Mouse (Mus musculus): ENCODE results near the gene Mxd1. TPM values are rescaled to one million over a fixed set of nuclear protein-coding genes. Genes with fewer than 3 reads are reported as not detected.

Gene Mxd1
- total RNA-seq, 1 experiment from 2014 or later: 23.6 TPM

- peak; percentile 47 for ATAC-seq (replicated peaks; ENCODE audit: low read depth, poor library complexity, severe bottlenecking)
Observed at GRCm38 (mm10) chr6:86654270-86654916, 14.6 kb downstream of the Mxd1 start.

GRCm38 (mm10) chr6:86653026-86653425, 15.9 kb downstream of the Mxd1 start:
- ATAC-seq (replicated peaks; ENCODE audit: low read depth, poor library complexity, severe bottlenecking): no peak

GRCm38 (mm10) chr6:86646143-86646542, 22.8 kb downstream of the Mxd1 start:
- no peak for ATAC-seq (replicated peaks; ENCODE audit: low read depth, poor library complexity, severe bottlenecking)

GRCm38 (mm10) chr6:86645551-86645950, 23.4 kb downstream of the Mxd1 start:
- ATAC-seq (replicated peaks; ENCODE audit: low read depth, poor library complexity, severe bottlenecking): no peak

GRCm38 (mm10) chr6:86644775-86645400, 24.1 kb downstream of the Mxd1 start:
- ATAC-seq (replicated peaks; ENCODE audit: low read depth, poor library complexity, severe bottlenecking): no peak

GRCm38 (mm10) chr6:86641716-86642115, 27.2 kb downstream of the Mxd1 start:
- ATAC-seq (replicated peaks; ENCODE audit: low read depth, poor library complexity, severe bottlenecking): no peak

- no peak for ATAC-seq (replicated peaks; ENCODE audit: low read depth, poor library complexity, severe bottlenecking)
Observed at GRCm38 (mm10) chr6:86640776-86641175, 28.2 kb downstream of the Mxd1 start.

- ATAC-seq (replicated peaks; ENCODE audit: low read depth, poor library complexity, severe bottlenecking): no peak
Observed at GRCm38 (mm10) chr6:86640161-86640560, 28.8 kb downstream of the Mxd1 start.

GRCm38 (mm10) chr6:86639180-86640160, 29.5 kb downstream of the Mxd1 start:
- ATAC-seq (replicated peaks; ENCODE audit: low read depth, poor library complexity, severe bottlenecking): peak; percentile 82

- no peak for ATAC-seq (replicated peaks; ENCODE audit: low read depth, poor library complexity, severe bottlenecking)
Observed at GRCm38 (mm10) chr6:86638434-86638833, 30.5 kb downstream of the Mxd1 start.

- ATAC-seq (replicated peaks; ENCODE audit: low read depth, poor library complexity, severe bottlenecking): no peak
Observed at GRCm38 (mm10) chr6:86637860-86638259, 31.1 kb downstream of the Mxd1 start.

GRCm38 (mm10) chr6:86637171-86637835, 31.7 kb downstream of the Mxd1 start:
- ATAC-seq (replicated peaks; ENCODE audit: low read depth, poor library complexity, severe bottlenecking): peak; percentile 40; the same call in 1 of the 2 replicates

- ATAC-seq (replicated peaks; ENCODE audit: low read depth, poor library complexity, severe bottlenecking): no peak
Observed at GRCm38 (mm10) chr6:86636495-86636894, 32.5 kb downstream of the Mxd1 start.

- ATAC-seq (replicated peaks; ENCODE audit: low read depth, poor library complexity, severe bottlenecking): no peak
Observed at GRCm38 (mm10) chr6:86630141-86630540, 38.8 kb downstream of the Mxd1 start.

GRCm38 (mm10) chr6:86627946-86628345, 41.0 kb downstream of the Mxd1 start, which contains the start of gene Asprv1:
TSS of gene Asprv1 (plus strand) at chr6:86628164.
- 0 out of 2 replicates have a peak, but pooled peaks have one; percentile 29 for ATAC-seq (replicated peaks; ENCODE audit: low read depth, poor library complexity, severe bottlenecking)

GRCm38 (mm10) chr6:86624074-86625030, 44.6 kb downstream of the Mxd1 start:
- ATAC-seq (replicated peaks; ENCODE audit: low read depth, poor library complexity, severe bottlenecking): no peak

GRCm38 (mm10) chr6:86623201-86623600, 45.8 kb downstream of the Mxd1 start:
- ATAC-seq (replicated peaks; ENCODE audit: low read depth, poor library complexity, severe bottlenecking): no peak

- no peak for ATAC-seq (replicated peaks; ENCODE audit: low read depth, poor library complexity, severe bottlenecking)
Observed at GRCm38 (mm10) chr6:86615301-86615700, 53.7 kb downstream of the Mxd1 start.

GRCm38 (mm10) chr6:86610714-86611113, 58.2 kb downstream of the Mxd1 start:
- no peak for ATAC-seq (replicated peaks; ENCODE audit: low read depth, poor library complexity, severe bottlenecking)

Data from common myeloid progenitor, adult 5-6 weeks (primary cell).